Mouse (Mus musculus) liver, postnatal 0 days (tissue): ENCODE measurements around the gene Gpr65. TPM values are rescaled to one million over a fixed set of nuclear protein-coding genes. Genes with fewer than 3 reads are reported as not detected.

Experiments
- ATAC-seq: fragments of 200-750 bp; cut with Nextera tagmentation; 2 replicates; pipeline ENCODE4 v1.8.0; 2017; ENCODE audit warnings: mild to moderate bottlenecking, moderate library complexity
- DNase-seq: peaks from one replicate; pipeline ENCODE4 v3.0.0-alpha.2; 2016
- H3K27ac ChIP-seq: fragments of 300-500 bp; sonication (generic); 2 replicates; pipeline ENCODE4 v1.5.1; 2014; ENCODE audit warnings: antibody characterized with exemption, moderate library complexity, mild to moderate bottlenecking, low read depth
- H3K27me3 ChIP-seq: fragments of 300-500 bp; sonication (generic); 2 replicates; pipeline ENCODE4 v1.6.1; 2014; ENCODE audit warnings: low read length, control low read depth, mixed read lengths; ENCODE audit not compliant: insufficient read depth
- H3K36me3 ChIP-seq: fragments of 300-500 bp; sonication (generic); replicated peaks from 2 replicates; pipeline ENCODE4 v1.6.1; 2014; ENCODE audit warnings: mild to moderate bottlenecking, control low read depth, low read length, moderate library complexity, mixed read lengths; ENCODE audit not compliant: insufficient read depth
- H3K4me1 ChIP-seq: fragments of 300-500 bp; sonication (generic); 2 replicates; pipeline ENCODE4 v1.6.1; 2014; ENCODE audit warnings: antibody characterized with exemption, mild to moderate bottlenecking, control low read depth; ENCODE audit not compliant: insufficient read depth
- H3K4me2 ChIP-seq: fragments of 300-500 bp; sonication (generic); 2 replicates; pipeline ENCODE4 v1.6.1; 2014; ENCODE audit warnings: low read depth, mild to moderate bottlenecking, low read length, moderate library complexity, mixed read lengths
- H3K4me3 ChIP-seq: fragments of 300-500 bp; sonication (generic); 2 replicates; pipeline ENCODE4 v1.5.1; 2014; ENCODE audit warnings: low read depth, low read length
- H3K9ac ChIP-seq: fragments of 300-500 bp; sonication (generic); replicated peaks from 2 replicates; pipeline ENCODE4 v1.6.1; 2014; ENCODE audit warnings: mild to moderate bottlenecking, moderate library complexity
- H3K9me3 ChIP-seq: fragments of 300-500 bp; sonication (generic); 2 replicates; pipeline ENCODE4 v1.6.1; 2016; ENCODE audit warnings: mild to moderate bottlenecking, control low read depth, low read length, mixed read lengths
- CTCF ChIP-seq: sonication (generic); IDR thresholded peaks from 2 replicates; pipeline ENCODE4 v1.5.1; 2016; ENCODE audit warnings: antibody characterized with exemption, low read depth
- EP300 ChIP-seq: IDR thresholded peaks from 2 replicates; pipeline ENCODE4 v1.6.1; 2016; ENCODE audit warnings: antibody characterized with exemption, low read depth, mild to moderate bottlenecking
- WGBS: fragments of 180-500 bp; shearing (Covaris S2); extraction: QIAGEN DNeasy Blood & Tissue Kit; methylation state at CpG from one replicate; pipeline ENCODE4 v1.1.7; 2014; ENCODE audit not compliant: insufficient replicate concordance; 5-methylcytosine and 5-hydroxymethylcytosine counted together
- polyA plus RNA-seq: library from polyadenylated mRNA; unstranded; fragments of >200 nt; fragmentation: Nextera tagmentation; extraction: Ambion mirVana; gene quantifications from 2 replicates; pipeline ENCODE4 v1.2.1, GENCODE M21; 2015

Gpr65 gene
- polyA plus RNA-seq, 1 experiment from 2014 or later = 5.1 TPM

DNA sequence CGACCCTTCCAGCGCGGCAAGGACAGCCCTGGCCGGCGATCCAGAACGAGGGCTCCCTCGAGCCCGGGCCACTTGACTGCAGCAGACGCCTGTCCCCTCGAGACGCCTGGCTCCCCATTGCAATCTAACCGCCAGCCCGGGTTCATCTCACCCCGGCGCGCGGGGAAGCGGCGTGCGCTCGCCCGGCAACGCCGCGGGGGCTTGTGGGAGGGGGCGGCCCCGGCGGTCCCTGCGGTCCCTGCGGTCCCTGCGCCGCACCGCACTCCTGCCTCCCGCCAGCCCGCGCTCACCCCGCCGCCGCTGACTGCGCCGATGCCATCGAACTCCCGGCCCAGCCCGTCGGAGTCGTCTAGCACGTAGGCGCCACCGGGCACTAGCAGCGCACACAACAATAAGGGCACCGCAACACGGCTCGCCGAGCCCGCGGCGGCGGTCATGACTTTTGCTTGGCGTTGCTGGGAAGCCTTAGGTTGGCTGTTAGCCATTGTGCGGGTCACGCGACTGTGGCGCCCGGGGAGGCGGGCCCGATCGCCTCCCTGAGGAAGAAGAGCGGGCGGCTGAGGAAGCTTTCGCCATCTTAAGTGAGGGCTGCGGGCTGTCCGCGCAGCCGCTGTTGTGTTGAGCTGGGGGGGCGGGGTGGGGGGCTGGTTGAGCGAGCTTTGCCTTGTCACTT lies 9.5 kb upstream of the Gpr65 start, which contains the start of gene Galc:
Galc (minus strand) TSS at position 615 of the 673 bp plus-strand sequence.
- no peaks in the 10 kb centered on the region; the same call in 1 of the 2 replicates for H3K36me3 ChIP-seq
- under 1% methylated on average over 44 of the region's 76 CpGs for WGBS
- H3K27me3 ChIP-seq = no peaks in the 10 kb centered on the region
- TF ChIP-seq EP300 (no peak), CTCF (no peak)
- no peaks in the 10 kb centered on the region for H3K9me3 ChIP-seq
- peak within 1 kb of the TSS; percentile 90 for H3K27ac ChIP-seq
- H3K9ac ChIP-seq = peak within 1 kb of the TSS; percentile 91
- no peaks in the 10 kb centered on the region; the same call in none of the 2 replicates for H3K4me1 ChIP-seq
- H3K4me3 ChIP-seq = peak within 1 kb of the TSS; percentile 89
- DNase-seq = peak; percentile 88
- peak within 1 kb of the TSS; percentile 92 for H3K4me2 ChIP-seq
- ATAC-seq = peak; percentile 92

GRCm38 (mm10) chr12:98259518-98259852 lies 8.9 kb upstream of the Gpr65 start:
- WGBS = under 1% methylated on average over 12 of the region's 12 CpGs
- H3K27me3 ChIP-seq = no peaks in the 10 kb centered on the region
- peak overlapping the region; percentile 92 for H3K4me2 ChIP-seq
- peak overlapping the region; percentile 91 for H3K9ac ChIP-seq
- no peaks in the 10 kb centered on the region for H3K36me3 ChIP-seq
- peak overlapping the region; percentile 89 for H3K4me3 ChIP-seq
- TF ChIP-seq EP300 (no peak), CTCF (no peak)
- H3K4me1 ChIP-seq = no peaks in the 10 kb centered on the region; the same call in none of the 2 replicates
- no peak for DNase-seq
- peak overlapping the region; percentile 90 for H3K27ac ChIP-seq
- H3K9me3 ChIP-seq = no peaks in the 10 kb centered on the region
- ATAC-seq = no peak

- ATAC-seq (0 out of 2 replicates have a peak, but pooled peaks have one; percentile 14), DNase-seq (no peak)
- no peak overlapping the region for H3K9ac ChIP-seq
- H3K36me3 ChIP-seq = no peaks in the 10 kb centered on the region
- peak overlapping the region; percentile 75 for H3K27ac ChIP-seq
- H3K4me2 ChIP-seq = peak overlapping the region; percentile 26; the same call in 1 of the 2 replicates
- no peaks in the 10 kb centered on the region; the same call in 1 of the 2 replicates for H3K4me1 ChIP-seq
- WGBS = 66% methylated on average over 9 of the region's 9 CpGs
- no peak overlapping the region for H3K4me3 ChIP-seq
- no peaks in the 10 kb centered on the region for H3K9me3 ChIP-seq
- H3K27me3 ChIP-seq = no peaks in the 10 kb centered on the region
- TF ChIP-seq CTCF = no peak
- TF ChIP-seq EP300 = no peak
These were observed 2.7 kb upstream of the Gpr65 start for GRCm38 (mm10) chr12:98265697-98266096.

DNA sequence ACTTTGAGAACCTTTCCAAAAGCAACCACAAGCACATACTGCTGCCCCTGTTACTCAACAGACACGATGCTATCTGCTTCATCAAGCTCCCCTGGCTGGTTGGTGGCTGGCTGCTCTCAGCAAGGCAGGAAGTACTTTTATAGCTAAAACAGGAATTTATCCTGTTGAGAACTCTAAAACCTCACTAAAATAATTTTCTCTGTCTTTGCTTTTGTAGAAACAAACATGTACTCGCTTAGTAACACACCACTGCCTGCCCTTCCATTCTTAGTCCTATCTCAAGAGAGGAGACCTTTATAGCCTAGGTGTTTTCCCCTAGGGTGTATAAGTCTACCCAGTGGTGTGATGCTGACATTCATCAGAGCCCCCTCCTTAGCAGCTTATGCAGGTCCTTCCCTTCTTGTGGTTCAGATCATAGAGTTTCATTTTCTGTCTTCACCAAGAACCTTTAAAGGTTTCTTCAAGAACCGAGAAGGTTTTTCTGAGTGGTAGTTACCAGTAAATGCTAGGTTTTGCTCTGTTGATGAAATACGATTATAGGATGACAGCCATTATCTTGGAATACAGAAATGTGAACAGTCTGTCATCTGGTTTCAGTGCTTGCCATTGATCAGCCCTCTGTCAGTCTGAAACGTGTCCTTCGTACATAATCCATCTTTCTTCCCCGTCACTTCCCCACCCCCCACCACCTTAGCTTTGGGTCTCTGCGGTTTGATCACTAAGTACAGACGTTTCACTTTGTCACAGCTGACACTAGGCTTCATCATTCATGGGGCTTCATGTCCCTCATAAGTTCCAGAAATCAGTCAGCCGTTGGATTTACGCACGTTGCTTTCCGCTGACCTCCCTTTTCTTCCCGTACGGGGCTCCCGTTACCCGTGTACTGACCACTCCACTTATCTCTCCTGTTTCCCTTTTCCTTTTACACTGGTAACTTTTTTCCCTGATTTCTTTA lies 1.6 kb downstream of the Gpr65 start:
- WGBS = 25% methylated on average over 17 of the region's 17 CpGs
- peak overlapping the region; percentile 36 for H3K4me3 ChIP-seq
- H3K4me1 ChIP-seq = no peaks in the 10 kb centered on the region; the same call in 1 of the 2 replicates
- H3K4me2 ChIP-seq = peak overlapping the region; percentile 65
- ATAC-seq (peak; percentile 24), DNase-seq (no peak)
- peak overlapping the region; percentile 41 for H3K9ac ChIP-seq
- no peaks in the 10 kb centered on the region for H3K27me3 ChIP-seq
- H3K9me3 ChIP-seq = no peaks in the 10 kb centered on the region
- H3K27ac ChIP-seq = peak overlapping the region; percentile 59
- no peaks in the 10 kb centered on the region for H3K36me3 ChIP-seq
- TF ChIP-seq EP300 = no peak

DNA sequence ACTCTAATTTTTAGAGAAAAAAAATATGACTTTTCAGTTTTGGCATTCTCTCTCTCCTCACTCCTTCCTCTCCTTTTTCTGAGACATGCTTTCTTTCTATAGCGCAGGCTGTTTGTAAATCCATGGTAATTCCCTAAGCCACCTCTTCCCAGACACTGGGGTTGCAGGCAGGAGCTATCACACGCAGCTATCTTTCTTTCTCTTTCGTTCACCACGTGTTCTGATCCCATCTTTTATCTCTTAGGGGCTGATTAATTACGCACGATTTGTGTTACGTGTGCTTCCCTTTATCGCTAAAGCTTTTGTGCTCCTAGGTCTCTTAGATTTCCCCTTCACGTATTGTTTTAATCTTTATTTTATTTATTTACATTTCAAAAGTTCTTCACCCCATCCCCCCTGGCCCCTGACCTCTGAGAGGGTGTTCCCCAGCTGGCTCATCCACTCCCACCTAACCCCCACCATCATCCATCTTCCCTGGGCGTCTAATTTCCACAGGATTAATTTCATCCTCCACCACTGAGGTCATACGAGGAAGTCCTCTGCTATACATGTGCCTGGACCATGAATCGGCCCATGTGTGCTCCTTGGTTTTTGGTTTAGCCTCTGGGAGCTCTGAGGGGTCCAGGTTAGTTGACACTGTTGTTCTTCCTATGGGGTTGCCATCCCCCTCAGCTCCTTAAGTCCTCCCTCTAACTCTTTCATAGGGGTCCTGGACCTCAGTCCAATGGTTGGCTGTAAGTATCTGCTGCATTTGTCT lies 2.6 kb downstream of the Gpr65 start:
- Histone ChIP-seq H3K4me1 (no peaks in the 10 kb centered on the region; the same call in 1 of the 2 replicates), H3K27me3 (no peaks in the 10 kb centered on the region), H3K36me3 (no peaks in the 10 kb centered on the region), H3K4me2 (peak overlapping the region; percentile 65), H3K27ac (no peak overlapping the region), H3K4me3 (peak overlapping the region; percentile 36), H3K9ac (no peak overlapping the region), H3K9me3 (no peaks in the 10 kb centered on the region)
- 33% methylated on average over 12 of the region's 12 CpGs for WGBS
- DNase-seq (no peak), ATAC-seq (no peak)
- TF ChIP-seq CTCF = no peak
- TF ChIP-seq EP300 = no peak

DNA sequence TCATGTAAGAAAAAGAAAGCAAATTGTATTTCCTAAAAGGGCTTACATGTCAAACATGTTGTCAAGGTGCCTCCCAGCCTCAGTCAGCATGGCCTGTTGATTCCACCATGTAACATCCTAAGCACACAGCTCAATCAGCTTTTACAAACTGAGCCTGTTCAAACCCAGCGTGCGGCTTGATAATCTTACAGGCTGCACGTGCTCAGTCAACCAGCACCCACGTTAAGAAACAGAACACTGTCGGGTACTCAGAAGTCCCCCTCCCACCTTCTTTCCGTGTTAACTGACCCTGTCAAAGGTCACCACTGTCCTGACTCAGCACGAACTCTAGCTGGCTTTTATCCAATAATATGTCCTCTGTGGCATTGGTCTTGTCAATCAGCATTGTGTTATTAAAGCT lies 4.0 kb downstream of the Gpr65 start:
- Histone ChIP-seq H3K4me1 (no peaks in the 10 kb centered on the region; the same call in 1 of the 2 replicates), H3K9ac (no peak overlapping the region), H3K27me3 (no peaks in the 10 kb centered on the region), H3K4me2 (no peak overlapping the region), H3K4me3 (no peak overlapping the region), H3K9me3 (no peaks in the 10 kb centered on the region), H3K27ac (no peak overlapping the region), H3K36me3 (no peaks in the 10 kb centered on the region)
- no peak for ATAC-seq
- 62% methylated on average over 7 of the region's 7 CpGs for WGBS
- TF ChIP-seq CTCF (no peak), EP300 (no peak)
- no peak for DNase-seq
